Mouse (Mus musculus): ENCODE measurements around the gene Gm1110. TPM values are rescaled to one million over a fixed set of nuclear protein-coding genes. Genes with fewer than 3 reads are reported as not detected.

Gene Gm1110
- polyA plus RNA-seq (2012; rRNA removed): 0.01 TPM in 1 of 2 replicates, not detected in the other

GRCm38 (mm10) chr9:26922909-26923526 lies at the start of gene Gm1110:
Gm1110 (minus strand) TSS chr9:26923111.

GRCm38 (mm10) chr9:26860751-26861150 lies 62.2 kb downstream of the Gm1110 start, which contains the start of gene Glb1l3:
Glb1l3 (minus strand) TSS chr9:26860890.

Other genes with a start within 250 kb of the Gm1110 start
- gene B3gat1, start 189.4 kb downstream of the Gm1110 start, polyA plus RNA-seq (2012; rRNA removed): 0.01 TPM in 1 of 2 replicates, not detected in the other
- gene Glb1l2, start 116.6 kb downstream of the Gm1110 start, polyA plus RNA-seq (2012; rRNA removed): 0.03 and 0.04 TPM in 2 replicates
- gene Glb1l3, start 62.2 kb downstream of the Gm1110 start, polyA plus RNA-seq (2012; rRNA removed): not detected in 2 replicates
- gene Acad8, start 76.5 kb upstream of the Gm1110 start, polyA plus RNA-seq (2012; rRNA removed): 16.5 and 16.7 TPM in 2 replicates
- gene Thyn1, start 76.6 kb upstream of the Gm1110 start, polyA plus RNA-seq (2012; rRNA removed): 18.2 and 18.6 TPM in 2 replicates
- gene Vps26b, start 107.0 kb upstream of the Gm1110 start, polyA plus RNA-seq (2012; rRNA removed): 8.0 and 9.7 TPM in 2 replicates
- gene Ncapd3, start 107.1 kb upstream of the Gm1110 start, polyA plus RNA-seq (2012; rRNA removed): 26.7 and 30.3 TPM in 2 replicates
- gene Jam3, start 232.3 kb upstream of the Gm1110 start, polyA plus RNA-seq (2012; rRNA removed): 1.9 and 2.1 TPM in 2 replicates

Measured in liver, embryonic 18 days (tissue).